Mouse (Mus musculus): ENCODE data around the gene Pnpla3.

Gene Pnpla3

DNA sequence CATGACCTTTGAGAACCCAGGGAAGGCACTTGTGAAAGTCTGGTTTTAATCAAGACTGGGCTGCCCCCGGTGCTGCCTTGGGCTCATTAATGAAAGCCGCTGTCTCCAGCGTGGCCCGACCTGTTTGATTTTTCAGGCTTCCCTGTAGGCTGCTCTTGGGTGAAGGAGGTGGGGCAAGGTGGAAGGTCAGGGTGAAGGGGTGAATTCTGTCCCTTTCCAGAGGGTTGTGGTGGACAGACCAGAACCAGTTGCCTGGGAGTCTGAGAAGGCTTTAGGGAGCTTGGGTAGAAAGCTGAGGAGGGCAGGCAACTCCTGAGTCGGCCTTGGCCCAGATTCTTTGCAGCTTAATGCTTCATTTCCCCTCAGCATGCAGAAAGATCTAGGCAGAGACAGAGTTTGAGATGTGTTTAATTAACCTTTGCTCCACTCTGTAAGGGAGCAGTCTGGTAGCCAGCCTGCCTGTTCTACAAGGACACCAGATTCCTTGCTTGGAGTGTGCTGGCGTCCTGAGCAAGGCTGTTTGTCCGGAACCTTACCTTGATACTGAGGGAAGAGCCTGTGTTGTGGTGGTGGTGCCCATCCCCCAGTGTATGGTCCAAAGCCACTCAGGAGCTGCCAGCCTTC lies 48.9 kb downstream of the Pnpla3 start:
- no peak for DNase-seq (ENCODE audit: low read depth, low spot score)

DNA sequence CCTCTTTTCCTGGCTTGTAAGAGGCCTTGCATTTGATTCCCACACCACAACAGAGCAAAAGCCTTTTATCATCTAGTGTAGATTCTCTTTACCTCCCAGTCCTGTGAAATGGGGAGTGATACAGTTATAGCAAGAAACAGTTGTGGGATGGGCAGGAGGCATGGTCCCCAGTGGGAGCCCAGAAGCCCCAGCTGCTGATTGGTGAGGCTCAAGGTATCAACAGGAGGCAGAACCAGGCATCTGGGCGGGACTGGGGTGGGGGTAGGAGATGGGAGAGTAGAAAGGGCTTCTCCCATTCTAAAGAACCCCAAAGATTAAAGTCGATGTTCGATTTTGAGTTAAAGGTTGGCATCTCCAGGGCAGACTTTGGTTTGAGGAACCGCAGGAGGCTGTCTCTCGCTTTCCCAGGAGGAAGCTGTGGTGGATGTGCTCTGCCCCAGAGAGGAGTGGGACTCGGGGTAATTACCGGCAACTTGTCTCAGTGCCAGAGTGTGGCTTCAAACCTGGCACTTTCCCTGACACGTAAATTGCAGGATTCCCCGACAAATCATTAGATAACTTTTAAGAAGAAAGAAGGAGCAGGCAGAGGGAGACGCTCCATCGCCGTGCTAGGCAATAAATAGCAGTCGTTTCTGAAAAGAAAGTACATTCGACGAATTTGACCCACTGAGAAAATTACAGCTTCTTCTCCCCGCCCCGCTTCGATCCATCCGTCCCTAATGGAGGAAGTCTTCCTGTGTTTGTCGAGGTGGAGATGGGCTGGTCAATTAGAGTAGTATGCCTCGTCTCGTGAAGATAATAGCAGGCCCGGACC lies 50.5 kb downstream of the Pnpla3 start:
- DNase-seq (ENCODE audit: low read depth, low spot score) = no peak

DNA sequence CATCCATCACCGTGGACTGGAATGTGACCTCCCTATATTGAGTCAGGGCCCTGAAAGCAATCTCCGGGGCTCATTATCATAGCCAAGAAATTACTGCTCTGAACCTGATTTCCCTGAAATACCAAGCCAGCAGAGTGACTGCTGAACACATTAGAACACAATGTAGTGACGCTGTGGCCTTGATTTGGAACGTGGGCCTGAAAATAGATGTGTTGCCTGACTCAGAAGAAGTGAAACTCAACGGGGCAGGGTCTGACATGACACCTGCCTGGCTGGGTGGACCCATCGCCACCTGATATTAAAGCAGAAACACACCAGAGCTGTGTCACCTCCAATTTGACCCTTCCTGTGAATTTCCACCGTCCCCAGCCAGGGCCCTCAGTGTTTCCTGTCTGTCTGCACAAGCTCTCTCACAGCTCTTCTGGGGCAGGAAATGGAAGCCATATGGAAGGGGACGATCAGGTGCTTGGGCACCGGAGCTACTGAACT lies 51.2 kb downstream of the Pnpla3 start:
- no peak for DNase-seq (ENCODE audit: low read depth, low spot score)

DNA sequence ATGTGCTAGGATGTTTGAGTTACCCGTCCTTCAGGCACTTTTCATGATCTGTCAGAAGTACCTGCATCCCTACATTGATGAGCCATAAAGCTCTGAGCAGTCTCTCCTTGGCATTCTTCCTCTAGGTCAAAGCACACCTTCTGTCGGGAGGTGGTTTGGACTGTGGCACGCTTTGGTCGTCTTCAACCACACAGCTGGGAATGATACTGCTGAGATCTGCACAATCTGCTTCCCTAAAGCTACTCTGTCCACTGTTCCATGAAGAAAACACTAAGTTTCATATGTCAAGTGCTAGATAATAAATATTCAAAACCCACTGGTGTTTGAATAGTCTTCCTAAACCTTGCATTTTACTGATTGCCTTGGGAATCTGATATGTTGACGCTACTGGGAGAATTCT lies 53.9 kb downstream of the Pnpla3 start:
- DNase-seq (ENCODE audit: low read depth, low spot score) = no peak

DNA sequence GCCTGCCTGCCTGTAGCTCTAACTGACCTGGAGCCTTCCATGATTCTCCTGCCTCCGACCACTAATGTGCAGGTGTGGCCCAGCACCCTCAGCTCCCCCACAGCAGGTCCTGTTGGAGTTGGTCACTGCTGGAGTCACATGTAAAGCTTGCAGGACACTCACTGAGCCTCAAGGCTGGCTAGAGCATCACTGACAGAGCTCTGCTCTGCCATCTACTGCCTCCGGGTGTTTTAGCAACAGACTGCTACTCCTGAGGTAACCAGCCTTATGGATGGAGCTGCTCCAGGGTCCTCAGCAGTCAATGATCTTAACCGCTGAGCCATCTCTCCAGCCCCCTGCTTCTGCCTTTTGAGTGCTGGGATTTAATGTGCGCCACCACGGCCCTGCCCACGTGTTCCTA lies 55.8 kb downstream of the Pnpla3 start:
- no peak for DNase-seq (ENCODE audit: low read depth, low spot score)

DNA sequence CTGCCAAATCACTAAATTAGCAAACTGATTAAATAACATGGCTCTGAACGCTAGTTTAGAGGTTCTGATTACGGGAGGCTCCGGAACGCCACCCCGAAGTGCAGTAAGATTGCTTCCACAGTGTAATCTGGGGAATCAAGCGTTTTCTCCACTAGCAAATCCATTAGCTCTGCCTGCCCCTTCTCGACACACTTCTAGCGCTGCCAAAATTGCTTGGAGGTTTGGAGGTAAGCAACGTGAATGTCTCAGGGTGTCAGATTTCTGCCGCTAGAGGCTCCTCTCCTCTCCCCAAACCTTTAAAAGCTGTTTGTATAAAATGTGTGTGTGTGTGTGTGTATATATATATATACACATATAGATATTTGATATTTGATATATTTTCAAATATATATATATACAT lies 57.1 kb downstream of the Pnpla3 start:
- DNase-seq (ENCODE audit: low read depth, low spot score) = no peak

DNA sequence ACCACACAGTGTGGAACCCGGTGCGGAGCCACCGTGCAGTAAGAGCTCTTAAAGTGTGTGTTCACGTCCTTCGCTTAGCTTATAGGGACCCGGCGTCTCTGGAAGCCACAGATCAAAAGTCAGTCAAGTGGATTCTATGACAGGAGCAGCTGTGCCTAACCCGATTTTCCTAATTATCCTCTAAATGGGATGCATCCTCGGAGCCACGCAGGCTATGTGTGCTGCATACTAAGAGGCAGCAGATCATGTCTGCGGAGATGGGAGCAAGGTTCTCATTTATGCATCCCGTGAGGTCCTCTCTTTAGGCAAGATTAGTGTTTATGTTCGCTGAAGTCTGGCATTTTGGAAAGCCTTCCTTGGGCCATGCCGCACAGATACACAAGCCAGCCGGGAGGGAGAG lies 59.3 kb downstream of the Pnpla3 start:
- DNase-seq (ENCODE audit: low read depth, low spot score) = no peak

DNA sequence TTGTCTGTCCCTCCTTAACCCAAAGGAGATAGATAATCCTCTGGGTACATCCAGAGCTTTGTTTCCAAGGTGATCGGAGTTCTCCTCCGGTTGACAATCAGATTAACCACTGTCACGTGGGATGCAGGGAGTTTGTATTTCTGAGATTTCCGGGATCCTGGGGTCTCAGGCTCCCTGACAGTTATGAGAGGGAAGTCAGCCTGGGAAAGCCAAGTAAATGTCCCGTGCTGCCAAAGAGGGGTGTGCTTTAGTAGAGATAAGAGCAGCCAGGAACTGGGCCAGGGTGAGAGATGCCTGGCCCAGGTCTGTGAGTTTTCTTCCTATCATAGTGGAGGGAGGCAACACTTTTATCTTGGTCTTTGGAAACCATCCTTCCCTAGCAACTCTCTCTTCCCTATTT lies 63.0 kb downstream of the Pnpla3 start:
- no peak for DNase-seq (ENCODE audit: low read depth, low spot score)

DNA sequence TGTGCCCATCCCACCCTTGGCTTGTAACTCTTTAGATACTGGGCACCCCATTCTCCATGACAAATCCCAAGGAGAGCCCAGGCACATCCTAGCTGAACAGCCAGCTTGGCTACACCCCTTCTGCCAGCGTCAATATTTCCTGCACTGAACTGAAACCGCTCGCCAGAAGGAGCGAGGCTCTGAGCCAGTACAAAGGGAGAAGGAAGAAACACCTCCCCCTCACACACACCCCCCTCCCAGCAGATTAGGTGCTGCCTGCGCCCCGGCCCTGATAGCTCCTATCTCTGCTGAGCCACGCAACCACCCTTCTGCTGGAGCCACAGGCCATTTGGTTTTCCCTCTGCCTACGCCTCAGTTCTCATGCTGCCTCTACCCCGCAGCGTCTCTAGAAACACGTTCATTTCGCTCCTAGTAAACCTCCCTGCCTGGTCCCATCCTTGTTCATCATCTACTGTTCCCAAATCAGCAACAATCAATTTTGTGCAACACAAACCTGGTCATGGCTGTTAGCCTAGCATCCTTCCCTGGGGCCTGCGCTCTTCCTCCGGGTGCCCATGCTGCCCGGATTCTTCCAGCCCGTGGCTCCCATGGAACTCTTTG lies 63.6 kb downstream of the Pnpla3 start:
- no peak for DNase-seq (ENCODE audit: low read depth, low spot score)

DNA sequence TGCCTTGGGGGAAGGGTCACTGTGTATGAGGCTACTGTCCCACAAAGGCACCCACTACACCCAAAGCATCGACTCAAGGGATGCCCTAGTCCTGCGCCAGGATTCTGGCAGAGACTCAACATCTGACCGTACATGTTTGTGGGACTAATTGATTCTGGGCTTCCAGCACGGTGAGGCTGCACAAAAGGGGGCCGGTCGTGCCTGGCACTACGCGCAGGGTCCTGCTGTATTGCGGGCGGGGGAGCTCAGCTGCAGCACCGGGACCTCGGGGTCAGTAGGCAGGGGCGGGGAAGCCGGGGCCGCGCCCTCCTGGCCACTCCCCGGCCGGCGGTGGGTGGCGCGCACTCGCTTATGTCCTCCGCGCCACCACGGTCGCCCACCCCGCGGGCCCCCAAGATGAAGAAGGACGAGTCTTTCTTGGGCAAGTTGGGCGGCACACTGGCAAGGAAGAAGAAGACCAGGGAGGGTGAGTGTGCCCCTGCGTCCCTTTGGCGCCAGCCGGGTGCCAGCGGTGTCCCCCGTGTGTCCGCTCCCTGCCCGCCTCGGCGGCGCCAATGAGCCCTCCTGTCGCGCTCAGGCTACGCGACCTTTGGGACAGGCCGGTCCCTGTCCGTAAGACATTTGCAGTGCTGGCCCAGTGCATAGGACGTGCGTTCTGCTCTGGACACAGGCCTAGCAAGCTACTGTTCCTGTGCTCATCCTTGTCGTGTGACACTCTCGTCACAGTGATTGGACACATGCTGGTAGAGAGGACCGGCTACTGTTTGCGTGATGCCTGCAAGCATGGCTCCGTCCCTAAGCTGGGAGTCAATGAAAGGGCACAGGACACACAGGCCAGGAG lies 64.3 kb downstream of the Pnpla3 start, which contains the start of gene Parvb:
Parvb (plus strand) TSS at position 323 of the 841 bp plus-strand sequence.
- no peak for DNase-seq (ENCODE audit: low read depth, low spot score)

DNA sequence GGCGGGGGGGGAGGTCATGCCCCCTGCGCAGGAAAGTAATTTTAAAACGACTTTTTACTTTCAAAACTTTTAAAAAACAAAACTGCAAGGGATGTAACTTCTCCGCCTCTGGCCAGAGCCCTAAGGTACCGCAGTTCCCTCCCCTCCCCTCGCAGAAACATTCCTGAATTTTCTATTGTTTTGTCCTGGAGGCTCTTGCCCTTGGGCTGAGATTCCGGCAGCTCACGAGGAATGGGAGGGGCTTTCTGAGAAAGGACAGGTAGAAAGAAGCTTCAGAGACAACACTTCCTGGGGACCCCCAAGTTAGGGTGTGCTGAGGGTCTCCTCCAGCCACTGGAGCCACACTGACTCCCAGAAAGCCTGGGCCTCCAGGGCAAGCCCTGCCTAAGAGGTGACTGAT lies 65.0 kb downstream of the Pnpla3 start:
- DNase-seq (ENCODE audit: low read depth, low spot score) = no peak

DNA sequence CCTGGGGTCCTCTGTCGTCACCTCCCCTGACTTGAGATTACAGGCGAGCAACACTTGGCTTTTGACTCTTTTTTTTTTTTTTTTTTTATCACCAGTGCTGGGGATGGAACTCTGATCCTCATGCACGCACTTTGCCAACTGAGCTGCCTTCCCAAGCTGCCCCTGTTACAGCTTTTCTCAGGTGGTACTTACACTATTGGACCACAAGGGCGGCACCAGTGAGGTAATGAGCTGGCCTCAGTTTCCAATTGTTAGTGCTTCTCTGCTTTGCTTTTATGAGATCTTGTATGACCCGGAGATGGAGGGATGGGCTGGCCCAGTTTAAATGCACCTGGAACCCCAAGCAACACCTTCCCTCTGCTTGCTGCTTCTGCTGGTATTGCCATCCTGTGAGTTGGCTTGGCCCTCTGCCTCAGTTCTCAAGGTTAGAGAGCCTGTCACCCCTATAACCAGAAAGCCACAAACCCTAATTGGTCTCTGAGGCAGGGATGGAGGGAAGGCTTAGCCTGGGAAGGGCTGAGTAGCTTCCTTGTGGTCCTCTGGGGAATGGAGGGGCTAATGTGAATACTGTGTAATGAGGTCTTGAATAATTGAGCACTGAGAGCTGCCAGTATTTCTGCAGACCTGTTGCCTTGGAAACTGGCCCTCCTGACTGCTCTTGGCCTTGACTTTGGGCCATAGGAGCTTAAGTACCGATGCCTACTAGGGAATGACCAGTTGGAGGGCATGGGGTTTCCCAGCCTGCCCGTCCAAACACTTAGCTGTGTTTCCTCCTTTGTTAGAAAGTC lies 67.4 kb downstream of the Pnpla3 start:
- no peak for DNase-seq (ENCODE audit: low read depth, low spot score)

DNA sequence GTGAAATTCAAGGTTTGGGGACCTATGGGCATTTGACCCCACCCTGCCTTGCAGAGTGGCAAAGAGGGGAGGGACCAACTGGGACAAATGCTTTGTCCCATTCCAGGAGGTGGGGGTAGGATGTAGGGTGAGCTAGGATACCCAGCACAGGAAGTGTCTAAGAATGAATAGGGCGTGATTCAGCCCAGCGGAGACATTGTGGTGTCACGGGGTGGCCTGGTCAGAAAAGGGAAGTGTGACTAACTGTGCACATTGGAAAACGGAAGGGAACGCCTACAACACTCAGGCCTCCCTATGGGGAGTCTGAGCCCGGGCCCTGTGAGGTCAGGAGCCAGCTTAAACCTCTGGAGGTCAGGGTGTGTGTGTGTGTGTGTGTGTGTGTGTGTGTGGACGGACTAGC lies 68.0 kb downstream of the Pnpla3 start:
- no peak for DNase-seq (ENCODE audit: low read depth, low spot score)
